Mouse (Mus musculus) activated CD4-positive, CD25-positive, alpha-beta regulatory T cell, adult 4 months (primary cell): ENCODE data around the gene Mgst3. TPM values are rescaled to one million over a fixed set of nuclear protein-coding genes. Genes with fewer than 3 reads are reported as not detected.

Experiments used
- ATAC-seq: one replicate; pipeline ENCODE4 v1.8.0; 2017
- polyA plus RNA-seq, 2 experiments: library from polyadenylated mRNA; unstranded; fragments of 100-300 nt; shearing (Covaris generic); gene quantifications; one replicate each; pipeline ENCODE4 v1.2.1; 2017

Mgst3 gene
- polyA plus RNA-seq, 2 experiments from 2014 or later, result 1.5 to 2.6 TPM

- no peak for ATAC-seq
Observed at GRCm38 (mm10) chr1:167387310-167387709, 6.3 kb downstream of the Mgst3 start.

GRCm38 (mm10) chr1:167386466-167386865 is 7.2 kb downstream of the Mgst3 start:
- no peak for ATAC-seq

DNA sequence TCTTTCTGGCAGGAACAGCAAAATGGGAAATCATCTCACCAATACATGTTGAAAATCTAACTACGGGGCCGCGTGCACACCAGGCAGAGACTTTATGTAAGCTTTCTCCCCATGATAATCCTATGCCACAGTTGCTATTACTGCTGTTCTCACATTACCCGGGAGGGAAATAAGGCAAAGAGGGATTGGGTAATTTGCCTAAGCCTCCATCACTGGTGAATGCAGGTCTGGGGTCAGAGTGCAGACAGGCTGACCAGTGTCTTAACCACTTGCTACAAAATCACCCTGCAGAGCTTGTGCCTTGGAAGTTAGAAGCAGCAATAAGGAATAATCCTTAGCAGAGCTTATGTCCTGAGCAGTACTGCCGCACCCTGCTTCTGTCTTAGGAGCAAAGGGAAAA is 8.0 kb downstream of the Mgst3 start:
- no peak for ATAC-seq

DNA sequence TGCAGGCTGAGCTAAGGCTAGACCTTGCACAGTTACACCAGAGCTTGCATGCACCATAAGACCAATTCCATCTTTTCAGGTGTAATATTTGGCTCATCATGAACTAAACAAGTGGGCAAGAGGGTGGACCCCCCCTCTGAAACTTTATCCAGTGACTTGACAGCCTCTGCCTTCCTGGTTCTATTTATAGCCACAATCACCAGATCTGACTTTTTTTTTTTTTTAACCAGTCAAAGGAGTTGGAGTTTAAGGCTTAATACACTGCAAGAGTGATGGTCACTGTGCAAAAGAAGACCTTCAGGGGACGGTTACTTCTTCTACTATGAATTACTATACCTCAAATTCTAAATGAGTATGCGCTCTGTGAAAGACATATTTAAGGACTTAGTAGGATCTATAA is 8.4 kb downstream of the Mgst3 start:
- ATAC-seq, result no peak

GRCm38 (mm10) chr1:167384156-167384555 is 9.5 kb downstream of the Mgst3 start:
- no peak for ATAC-seq

GRCm38 (mm10) chr1:167383178-167383577 is 10.5 kb downstream of the Mgst3 start:
- ATAC-seq, result no peak

DNA sequence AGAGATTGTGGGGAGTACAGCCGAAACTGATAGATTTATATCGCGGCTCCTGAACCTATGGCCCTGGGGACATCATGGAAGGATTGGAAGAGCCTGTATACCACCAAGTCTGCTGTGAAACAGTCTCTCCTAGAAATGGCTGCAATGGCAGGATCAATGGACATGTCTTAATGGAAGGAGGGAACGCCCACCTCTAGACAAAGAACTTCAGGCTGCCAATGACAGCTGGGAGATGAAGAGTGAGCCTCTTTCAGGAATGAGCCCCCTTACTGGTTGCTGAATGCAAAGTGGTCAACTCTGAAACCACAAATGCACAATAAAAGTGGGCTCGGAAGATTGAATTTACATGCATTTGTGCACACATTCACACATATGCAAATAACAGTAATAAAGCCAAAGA is 10.9 kb downstream of the Mgst3 start:
- ATAC-seq, result no peak

DNA sequence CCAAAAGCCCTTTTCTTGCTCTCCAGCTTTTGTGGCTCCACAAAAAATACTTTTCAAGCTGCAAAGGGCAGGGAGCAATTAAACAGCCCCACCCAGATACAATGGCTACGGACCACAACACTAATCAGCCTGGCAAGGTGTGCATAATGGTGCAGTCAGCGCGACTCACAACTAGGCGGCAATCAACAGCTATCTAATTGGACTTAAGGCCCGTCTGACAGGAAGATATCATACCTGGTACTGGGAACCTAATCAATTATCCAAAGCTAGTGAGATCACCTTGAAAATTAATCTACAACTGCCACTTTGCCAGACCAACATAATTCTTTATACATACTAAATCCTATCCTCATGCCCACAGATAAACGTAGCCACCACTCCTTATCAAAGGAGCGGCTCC is 11.3 kb downstream of the Mgst3 start:
- ATAC-seq, result no peak

DNA sequence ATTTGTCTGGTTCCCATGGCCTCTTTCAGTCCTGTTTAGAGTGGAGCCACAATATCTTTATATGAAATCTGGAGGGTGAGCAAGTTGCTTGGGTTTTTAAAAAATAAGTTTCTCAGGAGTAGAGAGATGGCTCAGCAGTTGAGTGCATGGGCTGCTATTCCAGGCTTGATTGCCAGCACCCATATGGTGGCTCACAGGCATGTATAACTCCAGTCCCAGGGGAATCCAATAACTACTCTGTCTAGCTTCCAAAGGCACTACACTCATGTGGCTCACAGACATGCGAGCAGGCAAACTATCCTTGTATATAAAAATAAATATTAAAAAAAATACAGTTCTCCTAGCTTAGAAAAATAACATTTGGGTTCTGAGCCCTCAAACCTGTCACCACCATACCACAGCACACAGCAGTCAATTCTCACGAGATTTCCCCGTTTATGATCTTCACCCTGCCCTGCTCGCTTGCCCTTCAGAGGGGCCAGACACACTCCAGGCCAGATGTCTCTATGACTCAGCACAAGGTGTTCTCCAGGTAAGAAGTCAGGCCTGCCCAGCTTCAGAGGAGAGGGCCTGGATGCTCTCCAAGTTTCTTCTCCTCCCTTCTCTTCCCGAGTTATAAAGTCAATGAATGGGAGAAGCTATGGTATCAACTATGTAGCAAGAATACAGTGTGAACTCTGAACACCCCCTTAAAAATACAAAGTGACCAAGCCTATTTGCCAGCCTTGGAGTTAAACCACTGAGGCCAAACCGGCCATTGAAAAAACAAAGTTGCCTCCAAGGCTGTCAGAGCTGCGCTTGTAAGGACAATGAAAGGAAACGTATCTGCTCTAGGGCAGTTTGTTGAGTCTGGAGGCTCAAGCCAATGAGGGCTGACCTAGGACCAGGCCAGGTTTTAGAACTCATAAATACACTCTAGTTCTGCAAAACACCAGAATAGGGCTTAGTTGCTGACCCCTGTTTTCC is 12.3 kb downstream of the Mgst3 start:
- no peak for ATAC-seq

DNA sequence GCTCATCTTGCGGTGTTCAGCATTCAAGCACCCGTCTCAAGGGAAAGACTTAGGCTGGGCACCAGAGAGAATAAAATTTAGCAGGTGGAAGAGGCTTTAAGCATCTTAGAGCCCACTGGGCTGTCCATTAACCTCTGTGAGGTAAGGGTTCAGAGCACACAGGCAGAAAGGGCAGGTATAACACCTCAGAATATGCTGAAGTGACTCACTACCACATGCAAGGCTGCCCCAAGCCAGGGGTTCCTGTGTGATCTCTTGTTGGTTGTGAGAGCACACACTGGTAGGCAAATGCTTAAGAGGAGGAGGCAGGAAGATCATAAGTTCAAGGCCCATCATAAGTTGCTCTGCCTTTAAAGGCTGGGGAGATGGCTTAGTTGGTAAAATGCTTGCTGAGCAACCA is 13.4 kb downstream of the Mgst3 start:
- ATAC-seq, result no peak

DNA sequence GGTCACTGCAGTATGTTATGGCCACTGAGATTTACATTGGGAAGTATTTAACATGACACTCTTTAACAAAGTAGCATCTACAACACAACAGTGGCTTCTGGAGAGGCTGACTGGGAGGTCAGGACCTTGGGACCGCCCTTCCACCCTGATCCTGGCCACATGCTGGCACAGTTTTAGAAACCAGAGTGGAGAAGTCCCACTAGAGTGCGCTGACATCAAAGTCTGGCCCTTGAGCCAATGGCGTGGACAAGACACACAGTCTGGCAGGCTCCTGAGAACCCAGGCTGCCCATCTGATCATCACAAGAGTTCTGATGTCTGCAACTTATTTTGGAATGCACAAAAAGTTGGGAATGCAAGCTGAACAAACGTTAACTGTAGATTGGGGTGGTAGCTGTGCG is 13.9 kb downstream of the Mgst3 start:
- no peak for ATAC-seq

- ATAC-seq, result no peak
Observed at GRCm38 (mm10) chr1:167378019-167378418, 15.6 kb downstream of the Mgst3 start.

DNA sequence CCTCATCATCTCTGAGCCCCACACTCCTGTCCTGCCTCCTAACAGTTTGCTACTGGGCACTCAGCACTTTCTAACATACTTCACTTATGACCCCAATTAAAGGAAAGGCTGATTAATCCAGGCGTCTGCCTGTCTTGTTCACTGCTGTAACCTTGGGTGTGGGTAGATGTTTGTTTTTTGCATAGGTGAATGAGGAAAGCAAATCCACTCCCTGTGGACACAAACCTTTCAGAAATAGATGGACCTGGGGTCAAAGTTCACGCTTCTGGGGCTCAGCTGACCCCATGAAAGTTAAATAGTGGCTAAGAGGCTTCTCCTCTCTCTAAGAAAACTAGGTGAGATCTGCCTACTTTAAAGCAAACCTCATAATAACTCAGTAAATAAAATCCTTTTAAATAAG is 18.7 kb downstream of the Mgst3 start:
- no peak for ATAC-seq

GRCm38 (mm10) chr1:167374003-167374784 is 19.4 kb downstream of the Mgst3 start:
- peak; percentile 60 for ATAC-seq

- no peak for ATAC-seq
Observed at GRCm38 (mm10) chr1:167372739-167373138, 20.9 kb downstream of the Mgst3 start.

DNA sequence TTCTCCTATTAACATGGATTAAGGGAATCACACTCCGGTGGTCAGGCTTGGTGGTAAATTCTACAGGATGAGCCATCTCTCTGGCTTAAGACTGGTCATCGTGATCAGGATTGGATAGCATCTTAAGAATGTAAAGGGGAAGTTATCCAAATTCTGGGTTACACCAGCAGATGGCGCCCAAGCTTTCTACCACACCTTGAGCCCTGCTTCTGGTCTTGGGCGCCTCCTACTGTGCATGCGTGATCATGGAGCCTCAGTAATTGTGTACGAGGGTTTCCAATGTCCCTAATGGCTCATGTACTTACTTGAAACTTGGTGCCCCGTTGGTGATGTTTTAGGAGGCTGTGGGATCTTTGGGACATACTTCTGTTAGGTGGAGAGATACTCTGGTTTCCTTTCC is 23.7 kb downstream of the Mgst3 start:
- peak; percentile 97 for ATAC-seq

DNA sequence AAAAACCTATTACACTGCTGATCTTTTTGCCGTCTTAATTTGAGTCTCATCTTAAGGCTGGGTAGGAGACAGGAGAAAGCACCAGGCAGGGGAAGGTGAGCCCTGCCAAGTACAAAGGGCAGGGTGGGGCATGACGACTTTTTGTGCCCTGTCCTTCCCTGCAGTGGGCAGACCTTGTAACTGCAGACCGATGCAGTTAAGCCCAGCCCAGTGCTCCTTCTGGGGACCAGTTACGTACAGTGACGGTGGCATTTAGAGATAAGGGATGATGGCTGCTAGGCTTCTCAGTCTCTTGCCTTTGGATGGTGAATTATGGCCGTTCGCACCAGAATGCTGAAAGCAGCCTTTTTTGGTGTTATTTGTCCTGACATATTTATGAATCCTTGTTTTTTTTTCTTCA is 25.1 kb downstream of the Mgst3 start:
- no peak for ATAC-seq

GRCm38 (mm10) chr1:167368018-167368417 is 25.6 kb downstream of the Mgst3 start:
- no peak for ATAC-seq

- ATAC-seq, result no peak
Observed at GRCm38 (mm10) chr1:167366621-167367020, 27.0 kb downstream of the Mgst3 start.

DNA sequence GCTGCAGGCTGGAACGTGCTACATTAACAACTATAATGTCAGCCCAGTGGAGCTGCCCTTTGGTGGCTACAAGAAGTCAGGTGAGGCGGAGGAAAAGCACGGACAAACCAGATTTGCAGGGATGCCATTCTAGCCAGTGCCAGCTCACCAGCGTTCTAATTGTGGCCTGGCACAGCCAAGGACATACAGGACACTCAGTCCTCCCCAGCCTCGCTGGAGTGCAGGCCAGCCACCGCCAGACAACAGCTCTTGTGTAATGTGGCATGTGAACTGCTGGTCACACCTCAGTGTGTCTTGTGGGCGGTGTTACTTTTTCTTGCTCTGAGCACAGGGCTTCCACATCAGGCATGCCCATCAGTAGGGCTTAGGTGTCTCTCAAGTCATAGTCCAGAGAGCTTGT is 27.8 kb downstream of the Mgst3 start:
- ATAC-seq, result no peak

GRCm38 (mm10) chr1:167363322-167363721 is 30.3 kb downstream of the Mgst3 start:
- ATAC-seq, result no peak

- ATAC-seq, result no peak
Observed at GRCm38 (mm10) chr1:167362819-167363218, 30.8 kb downstream of the Mgst3 start.

- no peak for ATAC-seq
Observed at GRCm38 (mm10) chr1:167360268-167360667, 33.4 kb downstream of the Mgst3 start.

DNA sequence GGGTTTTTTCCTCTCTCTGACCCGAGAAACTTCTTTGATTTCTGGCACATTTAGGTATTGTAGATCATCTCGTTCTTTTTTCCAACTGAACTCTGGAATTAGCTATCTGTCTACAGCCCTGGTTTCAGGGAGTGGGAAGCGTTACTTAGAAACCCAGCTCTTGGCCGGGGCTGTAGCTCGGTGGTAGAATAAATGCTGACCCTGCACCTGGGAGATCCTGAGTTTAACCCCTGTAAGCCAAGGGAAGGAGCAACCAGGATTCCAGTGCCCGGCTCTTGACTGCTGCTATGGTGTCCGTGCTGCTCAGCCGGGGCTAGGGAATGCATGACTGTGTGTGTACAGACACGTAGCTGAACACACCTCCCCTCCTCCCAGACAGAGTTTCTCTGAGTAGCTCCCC is 34.9 kb downstream of the Mgst3 start:
- ATAC-seq, result no peak
